Mouse (Mus musculus): ENCODE measurements around the gene Accsl.

DNA sequence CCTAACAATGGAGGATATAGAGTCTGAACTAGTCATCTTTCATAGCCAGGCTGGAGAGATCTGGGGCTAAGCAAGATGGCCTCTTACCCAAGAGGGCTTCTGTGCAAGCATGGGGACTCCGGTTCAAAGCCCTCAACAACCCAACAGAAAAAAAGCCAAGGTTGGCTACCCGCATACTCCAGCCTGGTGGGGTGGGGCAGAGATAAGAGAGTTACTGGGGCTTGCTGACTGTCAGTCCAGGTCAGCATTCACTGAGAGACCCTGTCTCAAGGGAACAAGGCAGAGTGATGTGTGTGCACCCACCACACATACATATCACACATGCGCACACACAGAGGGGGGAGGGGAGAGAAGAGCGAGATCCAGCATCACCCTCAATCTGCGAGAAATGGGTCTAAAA, 51.2 kb downstream of the Accsl start:
- TF ChIP-seq CTCF (IDR thresholded peaks at IDR 0.05; ENCODE audit: low read depth) (no peak), EP300 (optimal IDR thresholded peaks at IDR 0.05) (no peak)

All from stomach, postnatal 0 days (tissue).